Mouse (Mus musculus) ES-E14 (cell line): ENCODE measurements around the gene Hsd11b1.

Experiments used
- CHD2 ChIP-seq: IDR thresholded peaks from 2 replicates; pipeline ENCODE4 v1.6.1; 2014; ENCODE audit warnings: mild to moderate bottlenecking, low read depth, low read length, inconsistent platforms
- HCFC1 ChIP-seq: IDR thresholded peaks from 2 replicates; pipeline ENCODE4 v1.6.1; 2012; ENCODE audit warnings: low read length, inconsistent platforms, borderline replicate concordance; ENCODE audit not compliant: insufficient read depth
- MAFK ChIP-seq: IDR thresholded peaks from 2 replicates; pipeline ENCODE4 v1.6.1; 2014; ENCODE audit warnings: mild to moderate bottlenecking, low read depth, low read length, inconsistent platforms; ENCODE audit not compliant: insufficient read depth
- ZC3H11A ChIP-seq: IDR thresholded peaks from 2 replicates; pipeline ENCODE4 v1.6.1; 2012; ENCODE audit warnings: low read depth, mild to moderate bottlenecking, inconsistent platforms, low read length, borderline replicate concordance
- ZNF384 ChIP-seq: IDR thresholded peaks from 2 replicates; pipeline ENCODE4 v1.6.1; 2012; ENCODE audit warnings: low read depth, low read length, inconsistent platforms

DNA sequence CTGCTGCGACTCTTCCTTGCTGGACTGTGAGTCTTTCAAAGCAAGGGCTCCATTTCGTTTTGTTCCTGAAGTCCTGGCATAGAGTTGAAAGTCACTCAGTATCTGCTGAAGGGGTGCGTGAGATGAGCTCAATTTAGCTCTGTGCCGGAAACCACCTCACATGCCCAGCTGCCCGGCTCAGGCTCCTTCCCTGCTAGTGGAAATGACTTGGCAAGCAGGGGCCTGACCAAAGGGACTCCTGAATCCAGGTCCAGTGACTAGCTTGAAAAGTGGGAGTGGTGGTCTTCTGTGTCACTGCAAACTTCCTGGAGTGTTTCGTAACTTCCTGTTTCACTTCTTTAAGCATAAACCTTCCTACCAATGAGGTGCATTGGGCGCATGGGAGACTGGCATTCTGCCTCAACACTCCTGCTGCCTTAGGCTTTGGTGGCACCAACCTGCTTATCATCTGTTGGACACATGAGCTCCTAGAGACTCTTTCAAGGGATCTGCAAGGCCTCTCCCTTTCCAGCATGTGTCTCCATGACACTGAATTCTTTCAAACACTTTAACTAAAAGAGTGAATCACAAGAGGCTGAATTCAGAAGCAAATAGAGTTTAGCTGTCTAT lies 72.1 kb downstream of the Hsd11b1 start:
- no peak for TF ChIP-seq CHD2
- no peak for TF ChIP-seq HCFC1
- no peak for TF ChIP-seq ZNF384
- no peak for TF ChIP-seq ZC3H11A
- no peak for TF ChIP-seq MAFK
